Mouse (Mus musculus) megakaryocyte, embryonic 14.5 days (primary cell): ENCODE measurements around the gene Smim14.

ENCODE experiments used
- FLI1 ChIP-seq: IDR thresholded peaks from 2 replicates; pipeline ENCODE4 v1.6.1; 2012; ENCODE audit warnings: low read length, inconsistent platforms, mixed read lengths
- GATA1 ChIP-seq: IDR thresholded peaks from 3 replicates; pipeline ENCODE4 v1.6.1; 2012; ENCODE audit warnings: mixed read lengths, low read length, inconsistent platforms, borderline replicate concordance

GRCm38 (mm10) chr5:65500231-65500630 is 36.8 kb downstream of the Smim14 start:
- TF ChIP-seq GATA1 (no peak), FLI1 (no peak)
